In the genomic region with DNA sequence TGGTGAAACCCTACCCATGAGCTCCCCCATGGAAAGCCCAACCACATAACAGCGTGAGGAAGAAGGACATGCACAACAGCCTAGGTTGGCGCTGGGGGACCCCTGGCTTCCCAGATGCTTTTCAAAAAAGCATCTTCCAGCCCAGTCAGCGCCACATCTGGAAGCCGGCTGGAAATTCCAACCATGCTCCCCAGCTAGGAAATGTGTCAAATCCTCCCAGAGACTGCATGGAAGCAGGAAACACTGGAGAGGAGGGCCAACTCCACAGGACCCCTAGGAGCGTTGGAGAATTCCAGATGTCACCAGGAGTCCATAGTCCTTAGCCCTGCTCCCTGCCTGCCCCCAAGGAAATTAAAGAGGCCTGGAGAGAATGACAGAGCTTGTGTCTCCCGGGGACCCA, we compare ENCODE assay signal across 12 mouse cellular contexts.
DNase-seq lines count a peak whose midpoint lies in the region; ATAC-seq lines count a peak whose summit lies in the region.
"Had no signal": no experiment of that assay in that cellular context is flagged by ENCODE, and none has a peak within 500 bp of the region (broad histone marks: within the 10 kb centered on the region; RNA-seq: fewer than 3 reads in every experiment).

No protein-coding gene starts in this region.

- no peak for ATAC-seq in embryonic facial prominence, embryonic 11.5 days (replicated peaks; ENCODE audit: insufficient number of reproducible peaks, low FRiP score, low TSS enrichment, low read depth)
- ATAC-seq in heart, embryonic 15.5 days (replicated peaks; ENCODE audit: insufficient number of reproducible peaks, insufficient read depth, low FRiP score, low read depth) = no peak
- ATAC-seq in limb, embryonic 15.5 days (ENCODE audit: insufficient number of reproducible peaks, low FRiP score, low TSS enrichment, low read depth) = peak; percentile 31; the same call in 1 of the 2 replicates
- ATAC-seq: midbrain, embryonic 13.5 days had no signal

- no peak overlapping the region for H3K4me3 ChIP-seq in embryonic facial prominence, embryonic 11.5 days (ENCODE audit: low read depth, low read length)
- H3K4me3 ChIP-seq in heart, embryonic 15.5 days = no peak overlapping the region
- no peak overlapping the region for H3K4me3 ChIP-seq in limb, embryonic 15.5 days
- H3K4me3 ChIP-seq: layer of hippocampus, adult 2 months; midbrain, embryonic 13.5 days had no signal

- peaks cover 4% of the 10 kb centered on the region; the same call in 1 of the 2 replicates for H3K4me1 ChIP-seq in embryonic facial prominence, embryonic 11.5 days (ENCODE audit: control insufficient read depth, insufficient read depth, low read length)
- H3K4me1 ChIP-seq in heart, embryonic 15.5 days (replicated peaks) = peaks cover 30% of the 10 kb centered on the region
- peaks cover 50% of the 10 kb centered on the region for H3K4me1 ChIP-seq in limb, embryonic 15.5 days

- no peaks in the 10 kb centered on the region for H3K9me3 ChIP-seq in embryonic facial prominence, embryonic 11.5 days (replicated peaks; ENCODE audit: control insufficient read depth, low read length)
- H3K9me3 ChIP-seq in heart, embryonic 15.5 days (replicated peaks) = no peaks in the 10 kb centered on the region
- H3K9me3 ChIP-seq in limb, embryonic 15.5 days = no peaks in the 10 kb centered on the region
- H3K9me3 ChIP-seq: G1E; midbrain, embryonic 13.5 days had no signal

- H3K9ac ChIP-seq in embryonic facial prominence, embryonic 11.5 days (replicated peaks; ENCODE audit: low read length) = no peak overlapping the region
- no peak overlapping the region for H3K9ac ChIP-seq in heart, embryonic 15.5 days
- H3K9ac ChIP-seq in limb, embryonic 15.5 days = no peak overlapping the region
- H3K9ac ChIP-seq: liver, embryonic 14.5 days; midbrain, embryonic 13.5 days had no signal

- 38% methylated on average over 6 of the region's 6 CpGs for WGBS in embryonic facial prominence, embryonic 11.5 days
- WGBS in heart, embryonic 15.5 days = 54% methylated on average over 6 of the region's 6 CpGs
- WGBS in limb, embryonic 15.5 days = 30% methylated on average over 6 of the region's 6 CpGs

- no peaks in the 10 kb centered on the region for H3K36me3 ChIP-seq in embryonic facial prominence, embryonic 11.5 days (replicated peaks; ENCODE audit: control insufficient read depth, insufficient read depth, low read depth, low read length)
- no peaks in the 10 kb centered on the region for H3K36me3 ChIP-seq in heart, embryonic 15.5 days
- H3K36me3 ChIP-seq in limb, embryonic 15.5 days = no peaks in the 10 kb centered on the region
- H3K36me3 ChIP-seq: G1E; midbrain, embryonic 13.5 days had no signal

- no peak overlapping the region for H3K4me2 ChIP-seq in embryonic facial prominence, embryonic 11.5 days (ENCODE audit: low read depth, low read length)
- H3K4me2 ChIP-seq in heart, embryonic 15.5 days = no peak overlapping the region
- H3K4me2 ChIP-seq in limb, embryonic 15.5 days = no peak overlapping the region
- H3K4me2 ChIP-seq: midbrain, embryonic 13.5 days had no signal

- peak; percentile 65 for DNase-seq in kidney, postnatal 10 days
- DNase-seq in kidney, postnatal 25 days = no peak
- peak; percentile 69 for DNase-seq in embryonic facial prominence, embryonic 11.5 days (ENCODE audit: low spot score)
- no peak for DNase-seq in left cerebral cortex, adult 9 months (ENCODE audit: low spot score in 2 of 2)
- no peak for DNase-seq in layer of hippocampus, adult 18-20 months (ENCODE audit: low spot score in 2 of 2)
- no peak for DNase-seq in right cerebral cortex, postnatal 14 days

- no peaks in the 10 kb centered on the region for H3K27me3 ChIP-seq in embryonic facial prominence, embryonic 11.5 days (ENCODE audit: control insufficient read depth, insufficient read depth, low read length)
- no peaks in the 10 kb centered on the region for H3K27me3 ChIP-seq in heart, embryonic 15.5 days
- H3K27me3 ChIP-seq in limb, embryonic 15.5 days = no peaks in the 10 kb centered on the region

- no peak overlapping the region for H3K27ac ChIP-seq in embryonic facial prominence, embryonic 11.5 days (replicated peaks; ENCODE audit: low read depth, low read length)
- H3K27ac ChIP-seq in heart, embryonic 15.5 days = peak overlapping the region; percentile 42; the same call in 1 of the 2 replicates
- H3K27ac ChIP-seq in limb, embryonic 15.5 days = peak overlapping the region; percentile 83
- H3K27ac ChIP-seq: layer of hippocampus, adult 2 months; liver, embryonic 14.5 days; midbrain, embryonic 13.5 days had no signal

Comparison
In these comparisons a context has a peak if more than half of its experiments do, and no peak if none do; other contexts are left out.
1. DNase-seq: peak in kidney, postnatal 10 days (single experiment) and embryonic facial prominence, embryonic 11.5 days (single experiment); none in kidney, postnatal 25 days (0 of 2), left cerebral cortex, adult 9 months (0 of 2), layer of hippocampus, adult 18-20 months (0 of 2) and right cerebral cortex, postnatal 14 days (single experiment).